ENCODE assay signal across 26 mouse cellular contexts in the genomic region with DNA sequence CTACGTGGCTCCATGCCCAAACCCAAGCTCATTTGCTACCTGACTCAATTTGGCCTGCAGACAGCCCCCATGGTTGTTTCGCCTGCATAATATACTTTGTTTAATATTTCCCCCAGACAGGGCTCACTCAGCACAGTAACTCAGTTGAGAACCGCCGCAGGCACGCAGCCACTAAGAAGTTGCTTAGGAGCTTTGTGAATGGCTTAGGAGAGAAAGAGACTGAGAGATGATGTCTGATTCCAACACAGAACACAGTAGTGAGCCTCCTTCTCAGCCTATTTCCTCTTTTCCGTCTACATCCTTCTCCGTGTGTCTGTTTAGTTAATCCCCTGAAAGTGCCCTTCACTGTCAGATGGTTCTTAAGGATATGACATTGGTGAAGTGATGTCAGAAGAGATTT.
DNase-seq lines count a peak whose midpoint lies in the region; ATAC-seq and TF ChIP-seq lines count a peak whose summit lies in the region.
"Had no signal": no experiment of that assay in that cellular context is flagged by ENCODE, and none has a peak within 500 bp of the region (broad histone marks: within the 10 kb centered on the region; RNA-seq: fewer than 3 reads in every experiment).

No protein-coding gene starts in this region.

- no peaks in the 10 kb centered on the region for H3K36me3 ChIP-seq in limb, embryonic 14.5 days (ENCODE audit: control insufficient read depth, insufficient read depth, low read length)
- H3K36me3 ChIP-seq in limb, embryonic 10.5 days: no peaks in the 10 kb centered on the region
- no peaks in the 10 kb centered on the region for H3K36me3 ChIP-seq in midbrain, embryonic 16.5 days (ENCODE audit: control insufficient read depth, insufficient read depth, low read length)
- no peaks in the 10 kb centered on the region for H3K36me3 ChIP-seq in midbrain, embryonic 11.5 days (ENCODE audit: control insufficient read depth, insufficient read depth, low read length)
- H3K36me3 ChIP-seq in midbrain, postnatal 0 days (ENCODE audit: insufficient read depth, low read length): no peaks in the 10 kb centered on the region
- no peaks in the 10 kb centered on the region for H3K36me3 ChIP-seq in hindbrain, embryonic 10.5 days
- H3K36me3 ChIP-seq: embryonic facial prominence, embryonic 15.5 days; heart, embryonic 10.5 days; heart, embryonic 13.5 days; hindbrain, embryonic 12.5 days; hindbrain, embryonic 15.5 days had no signal

- H3K4me1 ChIP-seq in limb, embryonic 14.5 days (ENCODE audit: control insufficient read depth, insufficient read depth, low read length): peaks cover 3% of the 10 kb centered on the region; the same call in 1 of the 2 replicates
- no peaks in the 10 kb centered on the region for H3K4me1 ChIP-seq in limb, embryonic 10.5 days
- no peaks in the 10 kb centered on the region for H3K4me1 ChIP-seq in midbrain, embryonic 16.5 days (ENCODE audit: control insufficient read depth, insufficient read depth, low read length)
- peaks cover 4% of the 10 kb centered on the region; the same call in 1 of the 2 replicates for H3K4me1 ChIP-seq in midbrain, embryonic 11.5 days (ENCODE audit: control insufficient read depth, insufficient read depth, low read length)
- H3K4me1 ChIP-seq in midbrain, postnatal 0 days (ENCODE audit: insufficient read depth, low read length): no peaks in the 10 kb centered on the region
- no peaks in the 10 kb centered on the region for H3K4me1 ChIP-seq in hindbrain, embryonic 10.5 days (replicated peaks)
- H3K4me1 ChIP-seq: embryonic facial prominence, embryonic 15.5 days; heart, embryonic 10.5 days; heart, embryonic 13.5 days; hindbrain, embryonic 12.5 days; hindbrain, embryonic 15.5 days had no signal

- DNase-seq in limb, embryonic 14.5 days (ENCODE audit: low spot score): peak; percentile 34
- no peak for DNase-seq in limb, embryonic 10.5 days (ENCODE audit: low spot score)
- no peak for DNase-seq in midbrain, embryonic 11.5 days (ENCODE audit: low spot score, missing footprints)
- DNase-seq in midbrain, postnatal 0 days (ENCODE audit: low spot score): no peak
- no peak for DNase-seq in hindbrain, embryonic 10.5 days (ENCODE audit: low spot score)
- DNase-seq: adrenal gland, adult 2 months; adrenal gland, postnatal 14 days; cerebellum, adult 11-12 months; cerebellum, adult 8-10 months; cerebellum, postnatal 10 days; cerebellum, postnatal 36 days; embryo, embryonic 11 days; forebrain, postnatal 0 days; gastrocnemius, postnatal 10 days; gastrocnemius, postnatal 36 days; heart, adult 2 months; heart, postnatal 14 days; heart, postnatal 4 days had no signal

- no peak for TF ChIP-seq POLR2A in limb, embryonic 14.5 days (IDR thresholded peaks at IDR 0.05; ENCODE audit: borderline replicate concordance, extremely low read depth, insufficient read depth, insufficient read length)

- no peak overlapping the region for H3K27ac ChIP-seq in limb, embryonic 14.5 days (replicated peaks; ENCODE audit: low read depth, low read length)
- H3K27ac ChIP-seq in limb, embryonic 10.5 days: no peak overlapping the region
- no peak overlapping the region for H3K27ac ChIP-seq in midbrain, embryonic 16.5 days (ENCODE audit: low read length)
- no peak overlapping the region for H3K27ac ChIP-seq in midbrain, embryonic 11.5 days (ENCODE audit: low read depth, low read length)
- H3K27ac ChIP-seq in midbrain, postnatal 0 days (ENCODE audit: low read depth, low read length): no peak overlapping the region
- H3K27ac ChIP-seq in hindbrain, embryonic 10.5 days: no peak overlapping the region
- H3K27ac ChIP-seq: embryonic facial prominence, embryonic 15.5 days; heart, adult 2 months; heart, embryonic 10.5 days; heart, embryonic 13.5 days; hindbrain, embryonic 12.5 days; hindbrain, embryonic 15.5 days had no signal

- H3K4me3 ChIP-seq in limb, embryonic 14.5 days (replicated peaks; ENCODE audit: low read length): no peak overlapping the region
- H3K4me3 ChIP-seq in limb, embryonic 10.5 days: no peak overlapping the region
- H3K4me3 ChIP-seq in midbrain, embryonic 16.5 days (ENCODE audit: low read depth, low read length): no peak overlapping the region
- no peak overlapping the region for H3K4me3 ChIP-seq in midbrain, embryonic 11.5 days (ENCODE audit: low read depth, low read length)
- H3K4me3 ChIP-seq in midbrain, postnatal 0 days (ENCODE audit: low read depth, low read length): no peak overlapping the region
- H3K4me3 ChIP-seq in hindbrain, embryonic 10.5 days: no peak overlapping the region
- H3K4me3 ChIP-seq: embryonic facial prominence, embryonic 15.5 days; heart, adult 2 months; heart, embryonic 10.5 days; heart, embryonic 13.5 days; hindbrain, embryonic 12.5 days; hindbrain, embryonic 15.5 days had no signal

- TF ChIP-seq CTCF in midbrain, postnatal 0 days (IDR thresholded peaks at IDR 0.05): no peak

- ATAC-seq in limb, embryonic 14.5 days (ENCODE audit: low FRiP score, low read depth): no peak
- peak; percentile 45; the same call in 1 of the 2 replicates for ATAC-seq in midbrain, embryonic 16.5 days
- no peak for ATAC-seq in midbrain, embryonic 11.5 days (ENCODE audit: low FRiP score)
- ATAC-seq in midbrain, postnatal 0 days (ENCODE audit: low FRiP score): peak; percentile 47; the same call in 1 of the 2 replicates
- ATAC-seq: CD4-positive, CD25-positive, alpha-beta regulatory T cell, adult 4 months; forebrain, embryonic 14.5 days; forebrain, postnatal 0 days had no signal

- no peak overlapping the region for H3K4me2 ChIP-seq in limb, embryonic 14.5 days (replicated peaks; ENCODE audit: low read depth, low read length, severe bottlenecking)
- H3K4me2 ChIP-seq in midbrain, embryonic 16.5 days (ENCODE audit: low read length): no peak overlapping the region
- H3K4me2 ChIP-seq in midbrain, embryonic 11.5 days: no peak overlapping the region
- H3K4me2 ChIP-seq in midbrain, postnatal 0 days (ENCODE audit: low read depth, low read length, poor library complexity, severe bottlenecking): no peak overlapping the region
- H3K4me2 ChIP-seq: embryonic facial prominence, embryonic 15.5 days; heart, embryonic 13.5 days; hindbrain, embryonic 12.5 days; hindbrain, embryonic 15.5 days had no signal

- H3K9me3 ChIP-seq in limb, embryonic 14.5 days (ENCODE audit: control insufficient read depth, low read length): no peaks in the 10 kb centered on the region
- no peaks in the 10 kb centered on the region for H3K9me3 ChIP-seq in limb, embryonic 10.5 days (replicated peaks)
- H3K9me3 ChIP-seq in midbrain, embryonic 16.5 days (replicated peaks; ENCODE audit: control insufficient read depth, low read length, poor library complexity, severe bottlenecking): no peaks in the 10 kb centered on the region
- no peaks in the 10 kb centered on the region for H3K9me3 ChIP-seq in midbrain, embryonic 11.5 days (ENCODE audit: control insufficient read depth, low read length)
- H3K9me3 ChIP-seq in midbrain, postnatal 0 days (ENCODE audit: low read length): no peaks in the 10 kb centered on the region
- H3K9me3 ChIP-seq in hindbrain, embryonic 10.5 days: no peaks in the 10 kb centered on the region
- H3K9me3 ChIP-seq: embryonic facial prominence, embryonic 15.5 days; heart, embryonic 10.5 days; heart, embryonic 13.5 days; hindbrain, embryonic 12.5 days; hindbrain, embryonic 15.5 days had no signal

- no peaks in the 10 kb centered on the region for H3K27me3 ChIP-seq in limb, embryonic 14.5 days (ENCODE audit: control insufficient read depth, insufficient read depth, low read length)
- H3K27me3 ChIP-seq in limb, embryonic 10.5 days (ENCODE audit: low read depth, poor library complexity, severe bottlenecking): no peaks in the 10 kb centered on the region
- no peaks in the 10 kb centered on the region for H3K27me3 ChIP-seq in midbrain, embryonic 16.5 days (ENCODE audit: control insufficient read depth, insufficient read depth, low read depth, low read length)
- H3K27me3 ChIP-seq in midbrain, embryonic 11.5 days (ENCODE audit: control insufficient read depth, insufficient read depth, low read length): no peaks in the 10 kb centered on the region
- no peaks in the 10 kb centered on the region for H3K27me3 ChIP-seq in midbrain, postnatal 0 days (ENCODE audit: insufficient read depth, low read length)
- H3K27me3 ChIP-seq in hindbrain, embryonic 10.5 days (ENCODE audit: insufficient read depth, poor library complexity, severe bottlenecking): no peaks in the 10 kb centered on the region
- H3K27me3 ChIP-seq: embryonic facial prominence, embryonic 15.5 days; heart, embryonic 13.5 days; hindbrain, embryonic 12.5 days; hindbrain, embryonic 15.5 days had no signal

- WGBS in limb, embryonic 14.5 days: 60% methylated on average over 7 of the region's 7 CpGs
- 92% methylated on average over 7 of the region's 7 CpGs for WGBS in limb, embryonic 10.5 days
- WGBS in midbrain, embryonic 16.5 days: 63% methylated on average over 7 of the region's 7 CpGs
- WGBS in midbrain, embryonic 11.5 days: 79% methylated on average over 7 of the region's 7 CpGs
- WGBS in midbrain, postnatal 0 days: 38% methylated on average over 7 of the region's 7 CpGs
- WGBS in hindbrain, embryonic 10.5 days: 90% methylated on average over 7 of the region's 7 CpGs

- H3K9ac ChIP-seq in limb, embryonic 14.5 days (ENCODE audit: low read depth, low read length, severe bottlenecking): no peak overlapping the region
- H3K9ac ChIP-seq in midbrain, embryonic 16.5 days (ENCODE audit: low read depth, low read length): no peak overlapping the region
- H3K9ac ChIP-seq in midbrain, embryonic 11.5 days (ENCODE audit: low read length): no peak overlapping the region
- H3K9ac ChIP-seq in midbrain, postnatal 0 days (replicated peaks; ENCODE audit: low read length, poor library complexity, severe bottlenecking): no peak overlapping the region
- H3K9ac ChIP-seq: embryonic facial prominence, embryonic 15.5 days; forebrain, postnatal 0 days; heart, embryonic 13.5 days; hindbrain, embryonic 12.5 days; hindbrain, embryonic 15.5 days had no signal

Comparison
In these comparisons a context has a peak if more than half of its experiments do, and no peak if none do; other contexts are left out.
1. ATAC-seq: peak in midbrain, embryonic 16.5 days (single experiment) and midbrain, postnatal 0 days (single experiment); none in limb, embryonic 14.5 days (single experiment) and midbrain, embryonic 11.5 days (single experiment).